Comparison of ENCODE assay signal across 24 mouse cellular contexts in the genomic region with DNA sequence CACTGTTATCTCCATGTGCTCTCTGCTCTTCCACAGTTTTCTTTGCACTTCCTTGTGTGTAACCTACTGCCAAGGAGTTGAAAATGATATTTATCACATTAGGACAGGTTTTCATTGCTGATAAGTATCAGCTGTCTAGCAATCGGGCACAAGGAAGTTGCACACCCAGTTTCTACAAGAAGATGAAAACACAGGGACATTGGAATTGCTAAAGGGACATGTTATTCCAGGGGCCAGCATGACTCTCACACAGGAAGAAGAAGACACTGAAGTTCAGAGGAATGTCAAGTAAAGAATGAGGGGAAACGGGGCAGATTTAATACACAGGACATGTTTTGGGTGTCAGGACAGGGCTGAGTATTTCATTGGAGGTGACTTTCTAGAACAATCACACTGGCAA.
A peak's percentile ranks its signal among the peaks of the same experiment; 100 is the strongest.
DNase-seq lines count a peak whose midpoint lies in the region; ATAC-seq and TF ChIP-seq lines count a peak whose summit lies in the region.
"Had no signal": no experiment of that assay in that cellular context is flagged by ENCODE, and none has a peak within 500 bp of the region (broad histone marks: within the 10 kb centered on the region; RNA-seq: fewer than 3 reads in every experiment).

No protein-coding gene starts in this region.

- H3K27me3 ChIP-seq in kidney, adult 2 months (replicated peaks; ENCODE audit: control insufficient read depth, insufficient read depth, low read length) = no peaks in the 10 kb centered on the region
- no peaks in the 10 kb centered on the region for H3K27me3 ChIP-seq in kidney, embryonic 14.5 days (ENCODE audit: control insufficient read depth, insufficient read depth, low read length)
- no peaks in the 10 kb centered on the region for H3K27me3 ChIP-seq in intestine, embryonic 15.5 days (replicated peaks)
- H3K27me3 ChIP-seq: embryonic facial prominence, embryonic 15.5 days; heart, embryonic 15.5 days had no signal

- no peak for ATAC-seq in kidney, embryonic 14.5 days (ENCODE audit: low FRiP score, low TSS enrichment)
- no peak for ATAC-seq in intestine, embryonic 15.5 days
- ATAC-seq: forebrain, embryonic 14.5 days had no signal

- peak; percentile 7 for DNase-seq in adrenal gland, adult 2 months
- DNase-seq in adrenal gland, postnatal 10 days = no peak
- peak; percentile 82 for DNase-seq in kidney, adult 2 months
- DNase-seq in kidney, postnatal 10 days = no peak
- DNase-seq in kidney, postnatal 14 days = peak; percentile 41
- DNase-seq in kidney, postnatal 25 days = peak; percentile 4 to 44
- DNase-seq: adrenal gland, postnatal 36 days; cerebellum, adult 11 months; cerebellum, adult 8-10 months; cerebellum, postnatal 14 days; embryo, embryonic 11 days; gastrocnemius, adult 2 months; gastrocnemius, postnatal 25 days; heart, postnatal 14 days had no signal

- no peak for TF ChIP-seq POLR2A in kidney, adult 2 months (IDR thresholded peaks at IDR 0.05; ENCODE audit: low read depth, low read length)

- no peak for TF ChIP-seq CTCF in kidney, adult 2 months (conservative IDR thresholded peaks at IDR 0.05; ENCODE audit: insufficient read depth, insufficient read length, low read depth, low read length)

- H3K9me3 ChIP-seq in kidney, embryonic 14.5 days (ENCODE audit: control insufficient read depth, low read length) = no peaks in the 10 kb centered on the region
- no peaks in the 10 kb centered on the region for H3K9me3 ChIP-seq in intestine, embryonic 15.5 days
- H3K9me3 ChIP-seq: embryonic facial prominence, embryonic 15.5 days; forebrain, embryonic 10.5 days; heart, embryonic 10.5 days; heart, embryonic 15.5 days; hindbrain, embryonic 10.5 days had no signal

- no peak overlapping the region for H3K9ac ChIP-seq in kidney, embryonic 14.5 days (ENCODE audit: low read depth, low read length)
- no peak overlapping the region for H3K9ac ChIP-seq in intestine, embryonic 15.5 days
- H3K9ac ChIP-seq: embryonic facial prominence, embryonic 15.5 days; heart, embryonic 15.5 days; hindbrain, embryonic 14.5 days had no signal

- no peak overlapping the region for H3K4me3 ChIP-seq in kidney, adult 2 months (ENCODE audit: insufficient read depth, low read depth, low read length)
- no peak overlapping the region for H3K4me3 ChIP-seq in kidney, embryonic 14.5 days (ENCODE audit: low read length)
- H3K4me3 ChIP-seq in intestine, embryonic 15.5 days (replicated peaks) = no peak overlapping the region
- H3K4me3 ChIP-seq: embryonic facial prominence, embryonic 15.5 days; erythroblast, embryonic 14.5 days; forebrain, embryonic 10.5 days; gastrocnemius, adult 2 months; heart, embryonic 10.5 days; heart, embryonic 15.5 days; hindbrain, embryonic 10.5 days had no signal

- no peak overlapping the region for H3K4me2 ChIP-seq in kidney, embryonic 14.5 days (replicated peaks; ENCODE audit: low read depth, low read length)
- no peak overlapping the region for H3K4me2 ChIP-seq in intestine, embryonic 15.5 days (replicated peaks)
- H3K4me2 ChIP-seq: embryonic facial prominence, embryonic 15.5 days; heart, embryonic 15.5 days; hindbrain, embryonic 14.5 days had no signal

- H3K27ac ChIP-seq in kidney, adult 2 months (ENCODE audit: insufficient read depth, low read depth, low read length) = peak overlapping the region; percentile 31; the same call in 1 of the 2 replicates
- no peak overlapping the region for H3K27ac ChIP-seq in kidney, embryonic 14.5 days (ENCODE audit: low read depth, low read length)
- H3K27ac ChIP-seq in intestine, embryonic 15.5 days = no peak overlapping the region
- H3K27ac ChIP-seq: embryonic facial prominence, embryonic 15.5 days; forebrain, embryonic 10.5 days; gastrocnemius, adult 2 months; heart, embryonic 10.5 days; heart, embryonic 15.5 days; hindbrain, embryonic 10.5 days; hindbrain, embryonic 14.5 days had no signal

- WGBS in kidney, adult 2 months = 43% methylated on average over 2 of the region's 2 CpGs
- 42% methylated on average over 2 of the region's 2 CpGs for WGBS in kidney, embryonic 14.5 days
- WGBS in intestine, embryonic 15.5 days = 55% methylated on average over 2 of the region's 2 CpGs

- H3K4me1 ChIP-seq in kidney, adult 2 months (ENCODE audit: control insufficient read depth, insufficient read depth, low read length) = no peaks in the 10 kb centered on the region
- H3K4me1 ChIP-seq in kidney, embryonic 14.5 days (ENCODE audit: control insufficient read depth, insufficient read depth, low read length) = 0 out of 2 replicates have a peak, but pooled peaks cover 3% of the 10 kb centered on the region
- H3K4me1 ChIP-seq in intestine, embryonic 15.5 days (replicated peaks) = 0 out of 2 replicates have a peak, but pooled peaks cover 6% of the 10 kb centered on the region
- H3K4me1 ChIP-seq: embryonic facial prominence, embryonic 15.5 days; heart, embryonic 15.5 days had no signal

- no peaks in the 10 kb centered on the region for H3K36me3 ChIP-seq in kidney, adult 2 months (ENCODE audit: control insufficient read depth, insufficient read depth, low read length)
- no peaks in the 10 kb centered on the region for H3K36me3 ChIP-seq in kidney, embryonic 14.5 days (ENCODE audit: control insufficient read depth, insufficient read depth, low read length)
- H3K36me3 ChIP-seq in intestine, embryonic 15.5 days = no peaks in the 10 kb centered on the region
- H3K36me3 ChIP-seq: embryonic facial prominence, embryonic 15.5 days; forebrain, embryonic 10.5 days; heart, embryonic 10.5 days; heart, embryonic 15.5 days; hindbrain, embryonic 10.5 days had no signal

Comparison
In these comparisons a context has a peak if more than half of its experiments do, and no peak if none do; other contexts are left out.
1. DNase-seq: peak in adrenal gland, adult 2 months (single experiment), kidney, adult 2 months (single experiment), kidney, postnatal 14 days (single experiment) and kidney, postnatal 25 days (2 of 2); none in adrenal gland, postnatal 10 days (single experiment) and kidney, postnatal 10 days (single experiment).